Mouse (Mus musculus): ENCODE data around the gene Stx3. TPM values are rescaled to one million over a fixed set of nuclear protein-coding genes. Genes with fewer than 3 reads are reported as not detected.

Stx3 gene
- polyA plus RNA-seq, 1 experiment from 2014 or later, result 23.1 TPM

Other genes with a start within 250 kb of the Stx3 start
- gene Ms4a6d, start 214.6 kb downstream of the Stx3 start, polyA plus RNA-seq (2014; fragmentation: Nextera tagmentation; extraction: Ambion mirVana), result 2.8 and 4.5 TPM in 2 replicates
- gene Ms4a2, start 195.7 kb downstream of the Stx3 start, polyA plus RNA-seq (2014; fragmentation: Nextera tagmentation; extraction: Ambion mirVana), result not detected in 2 replicates
- gene Ms4a3, start 178.6 kb downstream of the Stx3 start, polyA plus RNA-seq (2014; fragmentation: Nextera tagmentation; extraction: Ambion mirVana), result 0.14 TPM in 1 of 2 replicates, not detected in the other
- not detected in 2 replicates for gene Oosp2, start 158.8 kb downstream of the Stx3 start, polyA plus RNA-seq (2014; fragmentation: Nextera tagmentation; extraction: Ambion mirVana)
- not detected in 2 replicates for gene Oosp1, start 128.3 kb downstream of the Stx3 start, polyA plus RNA-seq (2014; fragmentation: Nextera tagmentation; extraction: Ambion mirVana)
- gene Oosp3, start 122.3 kb downstream of the Stx3 start, polyA plus RNA-seq (2014; fragmentation: Nextera tagmentation; extraction: Ambion mirVana), result not detected in 2 replicates
- not detected in 2 replicates for gene Gif, start 71.8 kb downstream of the Stx3 start, polyA plus RNA-seq (2014; fragmentation: Nextera tagmentation; extraction: Ambion mirVana)
- gene Mrpl16, start 49.0 kb downstream of the Stx3 start, polyA plus RNA-seq (2014; fragmentation: Nextera tagmentation; extraction: Ambion mirVana), result 57.2 and 60.8 TPM in 2 replicates
- gene Olfr1417, start 19.8 kb upstream of the Stx3 start, polyA plus RNA-seq (2014; fragmentation: Nextera tagmentation; extraction: Ambion mirVana), result not detected in 2 replicates
- not detected in 2 replicates for gene Olfr1418, start 41.7 kb upstream of the Stx3 start, polyA plus RNA-seq (2014; fragmentation: Nextera tagmentation; extraction: Ambion mirVana)
- not detected in 2 replicates for gene Olfr1419, start 55.7 kb upstream of the Stx3 start, polyA plus RNA-seq (2014; fragmentation: Nextera tagmentation; extraction: Ambion mirVana)
- gene Olfr1420, start 67.2 kb upstream of the Stx3 start, polyA plus RNA-seq (2014; fragmentation: Nextera tagmentation; extraction: Ambion mirVana), result 0.08 TPM in 1 of 2 replicates, not detected in the other
- gene Patl1, start 93.0 kb upstream of the Stx3 start, polyA plus RNA-seq (2014; fragmentation: Nextera tagmentation; extraction: Ambion mirVana), result 30.2 and 30.3 TPM in 2 replicates
- 5.3 and 6.0 TPM in 2 replicates for gene Osbp, start 146.5 kb upstream of the Stx3 start, polyA plus RNA-seq (2014; fragmentation: Nextera tagmentation; extraction: Ambion mirVana)
- gene Olfr1423, start 221.9 kb upstream of the Stx3 start, polyA plus RNA-seq (2014; fragmentation: Nextera tagmentation; extraction: Ambion mirVana), result 0.03 TPM in 1 of 2 replicates, not detected in the other
- gene Olfr1424, start 243.3 kb upstream of the Stx3 start, polyA plus RNA-seq (2014; fragmentation: Nextera tagmentation; extraction: Ambion mirVana), result not detected in 2 replicates